Mouse (Mus musculus) gastrocnemius, adult 2 months (tissue): Measurements from ENCODE around the gene Olfr10. TPM values are rescaled to one million over a fixed set of nuclear protein-coding genes. Genes with fewer than 3 reads are reported as not detected.

Experiments used
- DNase-seq: peaks from one replicate; pipeline ENCODE4 v3.0.0; 2022
- H3K27ac ChIP-seq: fragments of 200-600 bp; 2 replicates; pipeline ENCODE4 v1.8.1; 2022; ENCODE audit warnings: mild to moderate bottlenecking
- H3K4me3 ChIP-seq: fragments of 200-600 bp; 2 replicates; pipeline ENCODE4 v1.8.1; 2022; ENCODE audit warnings: mild to moderate bottlenecking, moderate library complexity
- CTCF ChIP-seq: fragments of 200-600 bp; IDR thresholded peaks from 2 replicates; pipeline ENCODE4 v1.8.1; 2022; ENCODE audit warnings: antibody characterized with exemption, mild to moderate bottlenecking, moderate library complexity
- intact Hi-C: fragments of 180-260 bp; cut with DNase I; formaldehyde crosslinking; loops from one replicate; pipeline ENCODE4 v1.15.1; 2025
- total RNA-seq, 2 experiments: library from RNA; stranded (reverse); gene quantifications; 2 replicates each; pipeline ENCODE4 v1.2.3; 2021

The Olfr10 gene
- total RNA-seq, 2 experiments from 2014 or later = not detected

DNA sequence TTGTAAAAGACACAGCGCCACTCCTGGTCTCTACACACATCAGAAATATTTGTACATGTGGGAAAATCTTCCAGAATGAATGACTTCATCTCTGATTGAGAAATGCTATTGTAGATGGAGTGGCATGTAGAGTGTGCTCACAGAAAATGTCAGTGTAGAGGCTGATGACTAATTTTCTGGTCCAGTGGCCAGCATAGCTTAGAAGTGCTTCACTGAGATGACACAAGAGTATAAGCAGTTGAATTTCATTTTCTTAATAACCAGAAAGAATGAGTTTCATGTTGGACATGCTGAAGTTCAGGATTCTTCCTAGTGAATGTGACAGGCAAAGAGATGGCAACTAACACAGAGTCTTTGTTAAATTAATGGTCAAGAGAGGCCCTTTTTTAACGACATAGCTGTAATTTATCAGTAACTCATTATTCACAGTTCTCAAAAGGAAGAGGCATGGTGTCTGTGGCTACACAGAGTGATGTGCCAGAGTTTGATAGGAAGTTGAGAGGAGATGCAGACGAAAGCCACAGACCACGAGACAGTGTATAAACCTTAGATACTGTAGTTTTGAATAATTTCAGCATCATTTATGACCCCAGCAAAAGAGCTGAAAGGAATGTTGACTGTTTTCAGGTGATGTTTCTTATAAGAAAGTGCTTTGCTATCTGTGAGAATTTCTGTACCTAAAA, 32.8 kb downstream of the Olfr10 start:
- no peak for DNase-seq
- H3K4me3 ChIP-seq = no peak overlapping the region
- H3K27ac ChIP-seq = no peak overlapping the region
- intact Hi-C loops = no loop called here
- no peak for TF ChIP-seq CTCF

Other genes starting within 250 kb of the Olfr10 start
- gene Tgtp2, start 240.5 kb upstream of the Olfr10 start, total RNA-seq = 1 to 10 TPM in 1 of 2 experiments, under 1 TPM in 1; 0.66 to 1.3 TPM
- under 1 TPM; 0.84 TPM for gene Ifi47, start 228.2 kb upstream of the Olfr10 start, total RNA-seq
- not detected for gene Olfr1396, start 189.9 kb upstream of the Olfr10 start, total RNA-seq
- not detected for gene Olfr1395, start 162.5 kb upstream of the Olfr10 start, total RNA-seq
- not detected for gene Olfr1394, start 150.4 kb upstream of the Olfr10 start, total RNA-seq
- gene Btnl9, start 117.6 kb upstream of the Olfr10 start, total RNA-seq = 1 to 10 TPM in 1 of 2 experiments, under 1 TPM in 1; 0.97 to 3.6 TPM
- 10 to 100 TPM; 25.8 to 32.6 TPM for gene Zfp62, start 101.4 kb upstream of the Olfr10 start, total RNA-seq
- 10 to 100 TPM; 42.0 to 48.0 TPM for gene Mgat1, start 60.5 kb upstream of the Olfr10 start, total RNA-seq
- not detected for gene Olfr1393, start 26.4 kb upstream of the Olfr10 start, total RNA-seq
- not detected for gene Olfr1392, start 19.5 kb upstream of the Olfr10 start, total RNA-seq
- not detected for gene Olfr1391, start 18.0 kb downstream of the Olfr10 start, total RNA-seq
- not detected for gene Olfr1390, start 30.4 kb downstream of the Olfr10 start, total RNA-seq
- gene Olfr1389, start 118.3 kb downstream of the Olfr10 start, total RNA-seq = not detected
- under 1 TPM in 1 of 2 experiments, not detected in 1; 0.13 TPM for gene Olfr1388, start 131.9 kb downstream of the Olfr10 start, total RNA-seq
- gene Olfr1387, start 150.6 kb downstream of the Olfr10 start, total RNA-seq = not detected
- not detected for gene Olfr1386, start 160.3 kb downstream of the Olfr10 start, total RNA-seq
- gene Olfr1385, start 184.3 kb downstream of the Olfr10 start, total RNA-seq = not detected
- not detected for gene Olfr1384, start 202.0 kb downstream of the Olfr10 start, total RNA-seq
- gene Olfr1383, start 214.9 kb downstream of the Olfr10 start, total RNA-seq = under 1 TPM in 1 of 2 experiments, not detected in 1; 0.28 TPM
- not detected for gene Olfr1382, start 223.5 kb downstream of the Olfr10 start, total RNA-seq
- gene Olfr1381, start 238.7 kb downstream of the Olfr10 start, total RNA-seq = not detected